Mouse (Mus musculus) MEL-GATA-1-ER (cell line): ENCODE data around the gene Ifi205.
A peak's percentile ranks its signal among the peaks of the same experiment; 100 is the strongest.
"Not testable (repeated sequence)": the region's sequence is repeated elsewhere in the genome, so short reads cannot be mapped to it uniquely, and the experiment has no call there.

ENCODE experiments used
- DNase-seq: peaks from one replicate; pipeline ENCODE4 v3.0.0-alpha.2; 2012; ENCODE audit warnings: low read depth; ENCODE audit errors: extremely low read depth

The Ifi205 gene

DNA sequence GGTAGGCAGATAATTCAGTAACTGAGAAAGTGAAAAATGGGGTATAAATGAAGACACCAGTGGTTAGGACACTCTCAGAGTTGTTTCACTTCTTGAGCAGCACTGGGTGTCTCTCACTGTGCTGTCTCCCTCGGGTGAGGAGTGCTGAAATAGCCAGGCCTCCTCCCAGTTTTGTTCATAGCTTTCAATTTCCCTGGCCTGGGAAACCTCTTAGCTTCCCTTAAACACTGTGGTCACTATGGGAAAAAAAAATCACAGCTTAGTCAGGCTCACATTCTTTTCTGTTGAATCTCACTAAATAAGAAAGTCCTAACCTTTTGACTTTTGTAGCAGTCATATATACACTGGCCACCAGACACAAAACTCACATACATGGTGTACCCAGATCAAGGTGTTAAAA is at the start of gene Ifi205:
Gene Ifi205 (minus strand): TSS at position 113 of the 400 bp plus-strand sequence.
- DNase-seq = no peak

DNA sequence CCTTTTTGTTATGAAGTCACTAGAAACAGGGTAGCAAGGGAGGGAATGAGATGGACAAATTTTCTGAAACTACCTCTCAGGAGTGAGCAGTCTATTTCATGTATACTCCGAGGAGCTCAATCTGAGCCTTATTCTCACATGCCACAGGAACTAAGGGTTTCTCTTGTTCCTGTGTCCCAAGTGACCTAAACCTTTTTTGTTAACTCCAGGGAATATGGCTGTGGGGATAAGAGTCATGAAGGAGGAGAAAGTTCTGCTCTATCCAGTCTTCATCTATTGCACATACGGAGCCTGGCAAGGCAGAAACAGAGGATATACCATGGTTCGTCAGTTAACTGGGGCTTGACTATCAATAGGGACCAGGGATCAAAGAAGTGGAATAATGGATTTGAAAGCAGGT is 34.7 kb upstream of the Ifi205 start, which contains the start of gene Olfr430:
Gene Olfr430 (plus strand): TSS at position 301 of the 400 bp plus-strand sequence.
- no peak for DNase-seq

DNA sequence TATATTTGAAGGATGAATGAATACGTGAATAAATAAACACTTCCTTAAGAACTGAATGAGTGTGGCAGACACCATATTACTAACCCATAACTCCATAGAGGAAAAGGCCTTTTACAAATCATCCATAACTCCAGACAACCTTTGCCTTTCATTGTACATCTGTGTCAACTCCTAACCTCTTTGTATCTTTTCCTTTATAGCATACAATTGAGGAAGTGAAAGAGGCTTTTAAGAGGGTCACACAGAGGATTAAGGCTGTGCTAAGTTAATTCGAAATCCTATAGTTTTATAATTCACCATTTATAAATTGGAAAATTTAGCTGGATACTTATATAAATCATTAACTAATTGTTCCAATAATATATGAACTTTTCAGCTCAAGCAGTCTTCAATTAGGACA is 23.6 kb upstream of the Ifi205 start:
- no peak for DNase-seq

DNA sequence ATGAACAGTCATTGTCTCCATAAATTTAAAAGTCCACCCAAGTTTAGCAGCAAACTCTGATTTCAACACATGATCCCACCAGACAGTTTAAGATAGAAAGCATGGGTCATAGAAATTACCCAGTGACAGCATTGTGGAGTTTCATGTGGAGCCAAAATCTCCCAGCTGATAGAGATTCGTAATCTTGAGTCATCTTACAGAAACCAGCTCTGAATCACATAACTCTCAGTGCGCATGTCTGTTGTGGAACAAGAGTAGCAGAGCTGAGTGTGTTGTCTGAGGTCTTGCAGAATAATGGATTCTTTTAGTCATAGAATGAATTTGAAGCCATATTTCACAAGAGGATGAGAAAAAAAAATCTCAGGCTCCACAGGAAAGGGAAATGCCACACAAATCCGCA is 21.4 kb upstream of the Ifi205 start:
- no peak for DNase-seq

DNA sequence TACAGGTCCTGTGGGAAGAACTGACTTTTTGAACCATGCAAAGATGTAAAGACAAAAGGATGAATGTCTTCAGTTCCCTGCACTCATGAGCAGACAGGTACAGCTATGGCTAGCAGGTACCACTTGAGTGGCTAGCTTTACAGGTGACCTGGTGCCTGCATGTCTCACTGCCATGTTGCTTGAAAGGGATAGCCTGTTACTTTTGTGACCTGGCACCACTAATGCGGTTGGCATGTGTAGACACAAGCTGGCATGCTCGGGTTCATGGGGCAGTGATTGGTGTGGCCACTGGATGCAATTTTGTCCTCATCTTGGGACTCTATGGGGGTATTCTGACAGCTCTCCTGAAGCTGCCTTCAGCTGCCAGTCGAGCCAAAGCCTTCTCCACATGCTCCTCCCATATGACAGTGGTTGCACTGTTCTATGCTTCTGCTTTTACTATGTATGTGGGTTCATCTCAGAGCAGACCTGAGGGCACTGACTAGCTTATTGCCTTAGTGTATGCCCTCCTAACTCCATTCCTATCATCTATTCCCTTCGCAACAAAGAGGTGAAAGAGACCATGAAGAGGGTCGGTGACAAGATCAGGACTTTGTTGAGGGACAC is 20.4 kb upstream of the Ifi205 start:
- DNase-seq = no peak

DNA sequence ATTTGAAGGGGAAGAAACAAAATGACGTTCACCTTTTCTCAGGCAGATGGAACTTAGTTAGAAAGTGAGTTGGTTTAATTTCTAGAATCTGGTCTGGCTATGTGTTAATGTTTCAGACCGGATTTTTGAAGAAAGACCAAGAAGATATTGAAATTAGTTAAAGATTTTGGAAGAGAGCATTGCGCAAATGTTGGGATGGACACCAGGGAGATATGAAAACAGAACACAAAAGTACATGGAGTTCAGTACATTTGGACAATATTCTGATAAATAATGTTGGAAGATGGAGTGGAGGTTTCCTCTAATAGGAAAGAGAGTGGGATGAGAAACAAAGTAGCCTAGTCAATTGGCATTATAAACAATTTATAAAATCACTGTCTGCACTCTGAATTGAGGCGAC is 19.9 kb upstream of the Ifi205 start:
- no peak for DNase-seq

DNA sequence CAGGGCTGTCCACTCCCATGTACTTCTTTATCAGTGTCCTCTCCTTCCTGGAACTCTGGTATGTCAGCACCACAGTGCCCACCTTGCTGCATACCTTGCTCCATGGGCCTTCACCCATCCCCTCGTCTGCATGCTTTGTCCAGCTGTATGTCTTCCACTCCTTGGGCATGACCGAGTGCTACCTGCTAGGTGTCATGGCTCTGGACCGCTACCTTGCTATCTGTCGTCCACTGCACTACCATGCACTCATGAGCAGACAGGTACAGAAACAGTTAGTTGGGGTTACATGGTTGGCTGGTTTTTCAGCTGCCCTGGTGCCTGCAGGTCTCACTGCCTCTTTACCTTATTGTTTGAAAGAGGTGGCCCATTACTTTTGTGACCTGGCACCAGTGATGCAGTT is 18.9 kb upstream of the Ifi205 start:
- DNase-seq = no peak

DNA sequence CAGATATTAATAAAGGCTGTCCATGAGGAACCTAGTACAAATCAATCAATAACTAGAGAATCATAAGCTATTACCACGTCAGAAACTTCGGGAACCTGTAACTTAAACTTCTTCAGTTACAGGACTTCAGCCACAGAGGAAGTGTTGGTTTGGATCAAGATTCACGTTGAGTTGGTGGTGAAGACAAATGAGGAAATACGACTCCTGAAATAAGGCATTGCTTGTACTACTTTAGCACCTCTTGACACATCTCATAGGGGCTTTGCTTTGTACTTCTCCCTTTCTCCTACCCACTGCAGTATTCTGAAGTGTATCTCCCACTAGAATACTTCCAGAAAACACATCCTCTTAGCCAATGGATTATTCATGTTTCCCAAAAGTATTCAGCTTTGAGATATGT is 17.7 kb upstream of the Ifi205 start:
- not testable (repeated sequence) for DNase-seq

DNA sequence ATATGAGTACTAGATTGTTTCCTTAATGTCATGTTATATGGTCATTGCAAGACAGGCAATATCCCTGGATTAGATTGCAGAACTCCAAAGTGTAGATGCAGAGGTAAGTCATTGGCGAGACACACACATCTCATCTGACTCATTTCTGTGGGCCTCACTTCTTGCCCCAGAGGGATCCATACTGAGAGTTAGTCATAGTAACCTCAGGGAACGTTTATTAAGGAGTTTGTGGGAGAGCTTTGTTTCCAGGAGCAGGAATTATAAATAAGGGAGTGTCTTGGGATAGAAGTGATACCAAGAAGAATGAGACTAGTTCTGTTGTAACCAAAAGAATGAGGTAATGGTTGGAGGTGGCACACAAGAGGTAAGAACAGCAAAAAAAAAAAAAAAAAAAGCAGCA is 17.3 kb upstream of the Ifi205 start, which contains the start of gene Olfr432:
Gene Olfr432 (plus strand): TSS at position 313 of the 400 bp plus-strand sequence.
- DNase-seq = no peak

DNA sequence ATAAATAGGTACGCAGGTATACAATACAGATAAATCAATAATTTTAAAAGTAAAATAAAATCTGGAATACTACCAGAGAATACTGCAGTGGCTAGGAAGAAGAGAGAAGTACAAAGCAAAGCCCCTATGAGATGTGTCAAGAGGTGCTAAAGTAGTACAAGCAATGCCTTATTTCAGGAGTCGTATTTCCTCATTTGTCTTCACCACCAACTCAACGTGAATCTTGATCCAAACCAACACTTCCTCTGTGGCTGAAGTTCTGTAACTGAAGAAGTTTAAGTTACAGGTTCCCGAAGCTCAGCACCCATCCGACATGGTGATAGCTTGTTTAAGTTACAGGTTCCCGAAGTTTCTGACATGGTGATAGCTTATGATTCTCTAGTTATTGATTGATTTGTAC is 16.6 kb upstream of the Ifi205 start:
- not testable (repeated sequence) for DNase-seq

DNA sequence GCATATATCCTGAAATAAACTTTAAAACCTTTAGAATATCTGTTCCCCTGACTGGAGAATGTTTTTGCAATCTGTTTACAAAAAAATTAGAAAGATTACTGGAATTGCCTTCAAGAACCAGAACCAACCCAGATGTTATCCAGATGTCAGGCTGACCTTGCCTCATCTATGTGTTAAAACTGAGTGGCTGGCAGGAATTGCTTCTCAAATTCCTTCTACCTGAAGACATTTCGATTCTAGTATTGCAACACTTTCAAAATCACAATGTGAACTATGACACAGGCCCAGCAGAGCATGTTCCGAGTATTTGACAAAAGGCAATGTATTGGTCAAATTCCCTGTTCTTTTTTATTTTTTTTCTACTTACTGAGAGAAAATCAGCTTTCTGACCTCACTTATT is 12.8 kb upstream of the Ifi205 start:
- no peak for DNase-seq

DNA sequence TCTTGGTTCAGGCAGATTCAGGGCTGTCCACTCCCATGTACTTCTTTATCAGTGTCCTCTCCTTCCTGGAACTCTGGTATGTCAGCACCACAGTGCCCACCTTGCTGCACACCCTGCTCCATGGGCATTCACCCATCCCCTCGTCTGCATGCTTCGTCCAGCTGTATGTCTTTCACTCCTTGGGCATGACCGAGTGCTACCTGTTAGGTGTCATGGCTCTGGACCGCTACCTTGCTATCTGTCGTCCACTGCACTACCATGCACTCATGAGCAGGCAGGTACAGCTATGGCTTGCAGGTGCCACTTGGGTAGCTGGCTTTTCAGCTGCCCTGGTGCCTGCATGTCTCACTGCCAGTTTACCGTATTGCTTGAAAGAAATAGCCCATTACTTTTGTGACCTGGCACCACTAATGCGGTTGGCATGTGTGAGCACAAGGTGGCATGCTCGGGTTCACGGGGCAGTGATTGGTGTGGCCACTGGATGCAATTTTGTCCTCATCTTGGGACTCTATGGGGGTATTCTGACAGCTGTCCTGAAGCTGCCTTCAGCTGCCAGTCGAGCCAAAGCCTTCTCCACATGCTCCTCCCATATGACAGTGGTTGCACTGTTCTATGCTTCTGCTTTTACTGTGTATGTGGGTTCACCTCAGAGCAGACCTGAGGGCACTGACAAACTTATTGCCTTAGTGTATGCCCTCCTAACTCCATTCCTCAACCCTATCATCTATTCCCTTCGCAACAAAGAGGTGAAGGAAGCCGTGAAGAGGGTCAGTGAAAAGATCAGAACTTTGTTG is 10.7 kb upstream of the Ifi205 start:
- DNase-seq = not testable (repeated sequence)

DNA sequence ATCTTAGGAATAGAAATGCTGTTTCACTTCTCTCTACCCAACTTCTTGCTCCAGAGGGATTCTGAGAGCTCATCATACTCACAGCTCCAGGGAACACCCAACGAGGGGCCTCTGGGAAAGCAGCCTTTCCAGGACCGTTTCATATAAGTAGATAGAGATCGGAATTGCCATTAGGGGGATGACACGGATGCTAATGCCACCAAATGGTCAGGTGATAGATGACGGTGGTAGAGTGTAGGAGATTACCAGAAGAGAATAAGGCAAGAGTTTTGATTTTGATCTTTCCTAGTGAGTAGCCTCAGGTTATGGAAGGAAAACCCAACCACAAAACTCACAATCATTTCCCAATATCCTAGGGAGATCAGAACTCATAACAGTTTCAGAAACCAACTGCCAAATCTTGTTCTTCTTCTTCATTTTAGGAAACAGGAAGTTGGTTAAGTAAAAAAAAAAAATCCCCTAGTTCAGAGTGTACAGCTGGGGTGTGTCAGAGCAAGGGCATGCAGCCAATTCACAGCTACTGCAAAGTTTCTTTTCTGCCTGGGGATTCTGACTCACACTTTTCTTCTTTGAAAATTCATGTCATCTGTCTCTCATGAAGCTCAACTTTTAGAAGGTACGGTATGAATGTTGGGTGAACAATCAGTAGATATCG is 9.0 kb upstream of the Ifi205 start, which contains the start of gene Olfr433:
Gene Olfr433 (plus strand): TSS at position 183 of the 655 bp plus-strand sequence.
- peak; percentile 29 for DNase-seq

DNA sequence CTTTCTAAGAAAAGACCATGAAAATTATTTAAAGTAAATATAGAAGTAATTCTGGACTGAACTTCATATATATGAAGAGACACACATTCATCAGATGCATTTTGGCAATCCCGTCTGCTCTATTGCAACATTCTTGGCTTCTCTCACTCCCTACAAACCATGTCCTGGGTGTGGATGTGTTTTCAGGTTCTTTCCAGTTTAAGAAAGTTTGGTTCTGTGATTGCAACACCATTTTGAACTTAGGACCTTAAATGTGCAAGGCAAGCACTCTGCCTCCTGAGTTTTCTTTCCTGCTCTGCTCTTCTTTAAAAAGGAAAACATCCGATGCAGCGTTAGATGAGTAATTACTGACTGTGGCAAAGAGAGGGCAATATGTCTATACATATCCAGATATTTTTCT is 6.9 kb upstream of the Ifi205 start:
- no peak for DNase-seq

DNA sequence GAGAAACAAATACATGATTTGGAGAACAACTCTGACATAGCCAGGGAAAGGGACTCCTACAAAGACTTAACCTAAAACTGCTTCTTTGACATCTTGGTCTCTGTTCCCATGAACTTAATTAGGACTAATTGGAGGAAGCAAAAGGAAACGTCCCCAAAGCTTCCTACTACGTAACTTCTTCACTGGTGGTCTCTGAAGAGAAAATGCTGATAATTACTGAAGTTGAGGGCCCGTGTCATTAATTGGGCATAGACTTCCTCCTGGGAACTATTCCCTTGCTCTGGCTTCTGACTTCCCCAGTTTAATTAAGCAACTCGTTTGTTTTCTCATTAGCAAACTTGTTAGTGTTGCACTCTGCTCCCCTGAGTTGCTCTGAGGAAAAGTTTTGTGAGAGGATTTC is 4.2 kb upstream of the Ifi205 start:
- DNase-seq = no peak

DNA sequence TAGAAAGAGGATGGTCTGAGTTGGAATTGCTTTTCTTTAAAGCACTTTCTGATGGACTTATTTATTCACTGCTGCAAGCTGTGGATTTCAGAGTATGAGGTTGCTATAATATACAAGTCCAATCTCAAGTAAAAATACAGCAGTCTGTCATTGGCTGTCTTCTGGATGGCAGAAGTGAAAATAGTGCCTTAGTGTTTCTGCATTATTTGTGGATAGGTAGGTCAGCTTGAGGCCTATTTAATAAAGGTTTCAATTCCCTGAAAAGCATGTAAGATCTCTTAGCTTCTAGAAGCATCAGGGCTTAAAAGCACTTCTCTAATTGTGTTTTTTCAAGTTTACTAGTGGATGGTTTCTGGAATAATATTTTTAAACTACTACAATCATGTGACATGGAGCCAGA is 24.6 kb downstream of the Ifi205 start:
- not testable (repeated sequence) for DNase-seq

DNA sequence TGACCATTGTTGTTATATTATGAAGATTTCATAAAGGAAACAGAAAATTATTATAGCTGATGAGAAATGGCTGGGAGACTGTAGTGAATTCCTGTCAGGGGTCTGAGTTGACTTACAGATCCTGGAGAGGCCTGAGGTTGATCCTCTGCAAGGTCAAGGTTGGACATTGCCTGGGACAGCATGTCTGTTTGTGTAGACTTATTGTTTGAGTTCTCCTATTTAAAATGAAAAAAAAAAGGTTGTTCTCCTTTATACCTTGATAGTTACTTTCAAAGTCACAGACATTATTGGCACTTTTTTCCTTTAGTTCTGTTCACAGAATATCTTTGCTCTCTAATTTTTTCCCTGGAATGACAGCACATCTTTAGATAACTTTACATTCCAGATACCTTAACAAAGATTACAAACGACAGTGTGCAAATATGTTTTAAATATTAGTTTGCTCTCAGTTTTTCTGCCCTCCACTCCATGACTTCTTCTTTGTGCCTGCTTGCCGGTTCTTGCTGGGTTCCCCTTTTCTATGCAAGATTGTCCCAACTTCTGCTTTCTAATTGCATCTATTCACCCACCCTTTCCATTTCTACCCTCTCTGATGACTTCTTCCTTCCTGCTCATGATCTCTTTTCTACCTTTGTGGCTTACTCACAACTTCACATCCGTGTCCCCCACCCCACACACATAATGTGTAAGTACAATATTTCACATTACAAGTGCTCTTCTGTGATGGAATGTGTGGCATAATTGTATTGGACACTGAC is 27.1 kb downstream of the Ifi205 start:
- not testable (repeated sequence) for DNase-seq

DNA sequence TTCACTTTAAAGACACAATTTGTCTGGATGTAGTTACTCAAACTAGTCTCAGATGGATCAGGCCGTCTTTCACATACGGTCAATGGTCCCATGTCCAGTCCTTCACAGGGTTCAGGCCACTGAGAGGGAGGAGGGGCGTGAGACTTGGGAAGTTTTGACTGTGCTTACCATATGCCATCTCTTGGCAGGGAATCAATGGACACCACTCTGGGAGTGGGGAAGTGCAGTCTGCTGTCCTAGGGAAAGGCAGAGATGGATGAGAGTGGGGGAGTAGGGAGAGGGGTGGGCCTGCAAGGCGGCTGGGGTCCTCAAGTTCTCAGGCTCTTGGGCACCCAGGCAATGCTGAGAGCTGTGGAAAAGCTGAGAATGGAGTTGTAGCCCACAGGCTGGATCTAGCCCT is 36.6 kb downstream of the Ifi205 start:
- no peak for DNase-seq

DNA sequence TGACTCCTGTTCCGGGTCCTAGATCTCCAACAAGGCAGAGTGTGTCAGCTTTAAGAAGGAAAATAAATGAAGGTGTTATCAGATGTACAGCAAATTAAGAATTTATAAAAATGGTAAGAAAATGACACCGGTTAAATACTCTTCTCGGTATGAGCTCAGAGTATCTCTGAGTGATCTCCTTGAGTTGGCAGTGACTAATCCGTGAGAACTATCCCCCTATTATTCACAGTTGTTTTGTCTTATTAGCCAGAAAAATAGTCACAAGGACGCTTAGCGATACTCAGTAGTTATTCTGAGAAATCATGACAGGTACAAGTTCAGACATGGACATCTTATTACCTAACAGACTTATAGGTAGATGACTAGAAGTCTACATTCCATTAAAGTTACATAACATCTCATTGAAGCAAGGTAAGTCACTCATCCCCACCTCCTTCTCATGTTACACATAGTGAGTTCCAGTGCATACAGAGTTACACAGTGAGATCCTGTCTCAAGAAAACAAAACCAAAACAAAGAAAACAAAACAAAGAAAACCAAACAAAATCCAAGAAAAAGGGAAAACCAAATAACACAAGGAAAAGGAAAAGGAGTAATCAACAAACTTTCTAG is 48.8 kb downstream of the Ifi205 start, which contains the start of gene Ifi202b:
Gene Ifi202b (minus strand): TSS at position 51 of the 612 bp plus-strand sequence.
- DNase-seq = not testable (repeated sequence)

DNA sequence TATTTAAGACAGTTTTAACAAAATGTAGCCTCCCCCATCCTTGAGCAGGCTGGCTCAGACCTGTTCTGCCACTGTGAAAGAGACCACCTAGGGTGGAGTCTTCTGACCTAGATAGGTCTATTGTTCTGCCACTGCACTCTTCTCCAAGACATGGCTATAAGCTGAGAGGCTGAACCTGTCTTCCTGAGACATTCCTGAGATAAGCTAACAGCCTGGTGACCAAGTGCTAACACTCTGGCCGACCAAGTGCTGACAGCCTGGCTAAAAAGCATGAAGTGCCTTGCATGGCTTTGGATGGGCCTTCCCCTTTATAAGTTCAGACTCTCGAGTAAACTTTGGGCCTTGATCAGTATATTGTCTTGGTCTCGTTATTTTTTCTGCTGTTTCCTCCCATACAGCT is 50.6 kb downstream of the Ifi205 start:
- DNase-seq = not testable (repeated sequence)

DNA sequence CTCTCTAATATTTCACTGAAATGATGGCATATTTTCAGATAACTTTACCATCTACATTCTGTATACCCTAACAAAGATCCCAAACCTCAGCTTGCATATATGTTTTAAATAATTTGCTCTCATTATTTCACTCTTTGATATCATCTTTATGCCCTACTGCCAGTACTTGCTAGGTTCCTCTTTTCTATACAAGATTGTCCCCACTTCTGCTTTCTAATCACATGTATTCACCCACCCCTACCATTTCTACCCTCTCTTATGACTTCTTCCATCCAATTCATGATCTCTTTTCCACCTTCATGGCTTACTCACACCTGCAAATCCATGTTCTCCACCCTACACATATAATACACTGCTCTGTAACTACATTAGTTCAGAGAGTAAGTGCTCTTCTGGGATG is 54.0 kb downstream of the Ifi205 start:
- peak; percentile 91 for DNase-seq
